Mouse (Mus musculus) liver, embryonic 16.5 days (tissue): ENCODE data around the gene Stum. TPM values are rescaled to one million over a fixed set of nuclear protein-coding genes. Genes with fewer than 3 reads are reported as not detected.
"Not testable (repeated sequence)": the region's sequence is repeated elsewhere in the genome, so short reads cannot be mapped to it uniquely, and the experiment has no call there.

Experiments used
- ATAC-seq: fragments of 200-750 bp; cut with Nextera tagmentation; 2 replicates; pipeline ENCODE4 v1.8.0; 2017; ENCODE audit warnings: low read depth, mild to moderate bottlenecking, moderate number of reproducible peaks, moderate library complexity
- H3K27ac ChIP-seq: fragments of 300-500 bp; sonication (generic); 2 replicates; pipeline ENCODE4 v1.5.1; 2014; ENCODE audit warnings: mild to moderate bottlenecking, low read length
- H3K27me3 ChIP-seq: fragments of 300-500 bp; sonication (generic); 2 replicates; pipeline ENCODE4 v1.6.1; 2014; ENCODE audit warnings: low read depth, low read length, mixed read lengths; ENCODE audit not compliant: control insufficient read depth, insufficient read depth
- H3K36me3 ChIP-seq: fragments of 300-500 bp; sonication (generic); 2 replicates; pipeline ENCODE4 v1.6.1; 2014; ENCODE audit warnings: mild to moderate bottlenecking; ENCODE audit not compliant: control insufficient read depth, insufficient read depth
- H3K4me1 ChIP-seq: fragments of 300-500 bp; sonication (generic); 2 replicates; pipeline ENCODE4 v1.6.1; 2014; ENCODE audit warnings: low read depth, low read length, mixed read lengths; ENCODE audit not compliant: control insufficient read depth
- H3K4me2 ChIP-seq: fragments of 300-500 bp; sonication (generic); 2 replicates; pipeline ENCODE4 v1.6.1; 2014; ENCODE audit warnings: low read depth, low read length, mixed read lengths
- H3K4me3 ChIP-seq: fragments of 300-500 bp; sonication (generic); 2 replicates; pipeline ENCODE4 v1.5.1; 2014; ENCODE audit warnings: low read depth, mild to moderate bottlenecking, low read length
- H3K9ac ChIP-seq: fragments of 300-500 bp; sonication (generic); 2 replicates; pipeline ENCODE4 v1.6.1; 2014; ENCODE audit warnings: low read depth, low read length
- H3K9me3 ChIP-seq: fragments of 300-500 bp; sonication (generic); replicated peaks from 2 replicates; pipeline ENCODE4 v1.6.1; 2016; ENCODE audit warnings: low read length; ENCODE audit not compliant: control insufficient read depth
- WGBS: fragments of 180-500 bp; shearing (Covaris S2); extraction: QIAGEN DNeasy Blood & Tissue Kit; methylation state at CpG from one replicate; pipeline ENCODE4 v1.1.7; 2014; ENCODE audit not compliant: insufficient replicate concordance; 5-methylcytosine and 5-hydroxymethylcytosine counted together
- polyA plus RNA-seq: library from polyadenylated mRNA; unstranded; fragments of >200 nt; fragmentation: Nextera tagmentation; extraction: Ambion mirVana; gene quantifications from 2 replicates; pipeline ENCODE4 v1.2.1, GENCODE M21; 2015

Gene Stum
- polyA plus RNA-seq = not detected in 2 replicates

GRCm38 (mm10) chr1:180483399-180484291, at the start of gene Stum:
Gene Stum, minus strand, starts transcription at chr1:180483504.
- Histone ChIP-seq H3K4me1 (no peaks in the 10 kb centered on the region), H3K27ac (no peak within 1 kb of the TSS), H3K36me3 (no peaks in the 10 kb centered on the region), H3K27me3 (peaks cover 37% of the 10 kb centered on the region), H3K9me3 (no peaks in the 10 kb centered on the region), H3K9ac (no peak within 1 kb of the TSS), H3K4me2 (peak within 1 kb of the TSS; percentile 41), H3K4me3 (peak within 1 kb of the TSS; percentile 22; the same call in 1 of the 2 replicates)
- 3% methylated on average over 40 of the region's 40 CpGs for WGBS
- ATAC-seq = no peak

DNA sequence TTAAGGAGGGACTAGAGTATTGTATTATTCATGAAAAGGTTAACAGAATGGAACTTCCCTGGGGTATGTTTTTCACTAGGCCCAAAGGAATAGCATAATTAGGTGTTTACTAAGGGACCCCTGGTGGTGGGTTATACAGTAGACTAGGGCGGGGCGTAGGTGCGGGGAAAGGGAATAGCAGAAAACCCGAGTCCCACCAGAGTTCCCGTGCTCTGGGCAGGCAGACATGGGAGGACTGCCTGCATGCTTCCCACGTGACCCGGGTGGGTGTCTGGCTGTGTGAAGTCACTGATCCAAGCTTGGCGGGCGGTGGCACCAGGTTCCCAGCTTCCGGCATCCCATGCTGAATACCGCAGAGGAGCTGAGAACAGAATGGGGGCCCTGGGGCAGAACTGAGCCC, 49.4 kb upstream of the Stum start:
- H3K9me3 ChIP-seq = no peaks in the 10 kb centered on the region; the same call in 1 of the 2 replicates
- no peak overlapping the region for H3K4me2 ChIP-seq
- no peaks in the 10 kb centered on the region for H3K4me1 ChIP-seq
- no peak overlapping the region for H3K9ac ChIP-seq
- no peaks in the 10 kb centered on the region for H3K36me3 ChIP-seq
- 76% methylated on average over 11 of the region's 11 CpGs for WGBS
- no peak overlapping the region for H3K27ac ChIP-seq
- no peak for ATAC-seq
- no peak overlapping the region for H3K4me3 ChIP-seq
- no peaks in the 10 kb centered on the region for H3K27me3 ChIP-seq

- Histone ChIP-seq H3K9me3 (no peaks in the 10 kb centered on the region; the same call in 1 of the 2 replicates), H3K27me3 (no peaks in the 10 kb centered on the region), H3K9ac (no peak overlapping the region), H3K4me1 (no peaks in the 10 kb centered on the region), H3K36me3 (no peaks in the 10 kb centered on the region), H3K4me2 (no peak overlapping the region), H3K4me3 (no peak overlapping the region), H3K27ac (no peak overlapping the region)
- WGBS = 62% methylated on average over 8 of the region's 8 CpGs
- no peak for ATAC-seq
These were observed 47.4 kb upstream of the Stum start for GRCm38 (mm10) chr1:180530457-180531263.

DNA sequence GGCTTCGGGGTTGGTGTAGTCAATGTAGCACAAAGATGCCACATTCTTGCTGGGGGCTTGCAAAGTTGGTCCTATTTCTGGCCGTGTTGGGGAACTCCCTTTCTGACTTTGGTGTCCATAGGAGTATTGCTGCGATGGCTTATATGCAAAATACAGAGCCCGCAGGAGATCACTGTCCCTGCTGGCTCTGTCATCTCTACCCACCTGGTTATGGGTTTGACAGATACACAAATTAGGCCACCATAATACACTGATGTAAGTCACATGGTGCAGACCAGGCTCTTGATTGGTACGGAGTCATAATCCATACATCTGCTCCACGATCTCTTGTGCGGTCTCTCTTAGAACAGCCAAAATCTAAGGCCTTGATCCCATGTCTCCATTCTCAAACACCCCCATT, 46.5 kb upstream of the Stum start:
- no peaks in the 10 kb centered on the region; the same call in 1 of the 2 replicates for H3K9me3 ChIP-seq
- WGBS = 72% methylated on average over 7 of the region's 7 CpGs
- H3K27ac ChIP-seq = no peak overlapping the region
- H3K27me3 ChIP-seq = no peaks in the 10 kb centered on the region
- H3K4me3 ChIP-seq = no peak overlapping the region
- no peaks in the 10 kb centered on the region for H3K36me3 ChIP-seq
- no peak overlapping the region for H3K4me2 ChIP-seq
- H3K4me1 ChIP-seq = no peaks in the 10 kb centered on the region
- ATAC-seq = no peak
- no peak overlapping the region for H3K9ac ChIP-seq

- ATAC-seq = no peak
- no peaks in the 10 kb centered on the region for H3K27me3 ChIP-seq
- no peaks in the 10 kb centered on the region for H3K4me1 ChIP-seq
- H3K4me2 ChIP-seq = no peak overlapping the region
- no peak overlapping the region for H3K9ac ChIP-seq
- no peaks in the 10 kb centered on the region for H3K36me3 ChIP-seq
- 65% methylated on average over 1 of the region's 1 CpGs for WGBS
- no peak overlapping the region for H3K4me3 ChIP-seq
- H3K27ac ChIP-seq = no peak overlapping the region
- no peaks in the 10 kb centered on the region for H3K9me3 ChIP-seq
These were observed 42.0 kb upstream of the Stum start for GRCm38 (mm10) chr1:180525301-180525700.

- ATAC-seq = no peak
- Histone ChIP-seq H3K27ac (no peak overlapping the region), H3K36me3 (no peaks in the 10 kb centered on the region), H3K9me3 (no peaks in the 10 kb centered on the region), H3K4me2 (no peak overlapping the region), H3K27me3 (no peaks in the 10 kb centered on the region), H3K4me3 (no peak overlapping the region), H3K4me1 (no peaks in the 10 kb centered on the region), H3K9ac (no peak overlapping the region)
- WGBS = 63% methylated on average over 2 of the region's 2 CpGs
These were observed 40.0 kb upstream of the Stum start for GRCm38 (mm10) chr1:180523320-180523719.

DNA sequence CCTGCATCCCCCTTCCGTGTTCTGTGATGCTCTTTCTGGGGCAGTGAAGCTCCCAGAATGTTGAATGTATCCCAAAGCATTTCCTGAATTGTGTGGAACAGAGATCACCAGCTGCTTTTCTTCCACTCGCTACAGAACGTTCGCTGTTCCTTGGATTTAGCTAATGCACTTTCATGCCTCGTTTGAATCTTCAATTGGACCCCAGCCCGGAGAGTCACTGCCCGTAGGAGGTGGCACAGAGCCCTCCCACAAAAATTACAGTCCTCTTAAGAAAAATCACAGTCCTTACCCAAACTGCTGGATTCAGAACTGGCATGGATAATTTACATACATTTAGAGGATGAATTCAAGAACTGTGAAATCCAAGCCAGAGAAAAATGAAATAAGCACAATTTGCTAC, 36.9 kb upstream of the Stum start:
- Histone ChIP-seq H3K9ac (no peak overlapping the region), H3K36me3 (no peaks in the 10 kb centered on the region), H3K4me1 (no peaks in the 10 kb centered on the region), H3K4me3 (no peak overlapping the region), H3K9me3 (no peaks in the 10 kb centered on the region), H3K27ac (no peak overlapping the region), H3K27me3 (no peaks in the 10 kb centered on the region), H3K4me2 (no peak overlapping the region)
- no peak for ATAC-seq
- 68% methylated on average over 7 of the region's 7 CpGs for WGBS

DNA sequence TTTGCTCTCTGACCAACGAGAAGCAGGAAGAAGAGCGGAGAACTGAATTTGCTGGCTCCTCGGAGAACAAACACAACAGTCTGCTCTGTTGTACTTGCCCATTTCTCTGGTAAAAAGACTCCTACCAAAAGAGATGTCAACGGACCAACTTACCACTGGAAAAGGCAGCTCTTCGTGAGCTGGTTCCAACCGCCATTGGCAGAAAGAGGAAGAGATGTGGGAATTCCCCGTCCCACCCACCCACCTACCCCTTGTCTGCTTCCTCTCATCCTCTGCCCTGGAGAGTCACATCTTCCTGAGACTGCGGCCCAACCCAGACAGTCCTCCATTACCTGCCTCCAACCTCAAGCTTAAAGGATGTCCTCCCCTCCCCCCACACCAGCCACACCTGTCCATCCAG, 36.2 kb upstream of the Stum start:
- H3K9ac ChIP-seq = no peak overlapping the region
- no peaks in the 10 kb centered on the region for H3K36me3 ChIP-seq
- ATAC-seq = no peak
- H3K27me3 ChIP-seq = no peaks in the 10 kb centered on the region
- no peak overlapping the region for H3K27ac ChIP-seq
- H3K4me2 ChIP-seq = no peak overlapping the region
- 48% methylated on average over 8 of the region's 8 CpGs for whole genome bisulfite sequencing
- H3K9me3 ChIP-seq = no peaks in the 10 kb centered on the region
- no peak overlapping the region for H3K4me3 ChIP-seq
- no peaks in the 10 kb centered on the region for H3K4me1 ChIP-seq

DNA sequence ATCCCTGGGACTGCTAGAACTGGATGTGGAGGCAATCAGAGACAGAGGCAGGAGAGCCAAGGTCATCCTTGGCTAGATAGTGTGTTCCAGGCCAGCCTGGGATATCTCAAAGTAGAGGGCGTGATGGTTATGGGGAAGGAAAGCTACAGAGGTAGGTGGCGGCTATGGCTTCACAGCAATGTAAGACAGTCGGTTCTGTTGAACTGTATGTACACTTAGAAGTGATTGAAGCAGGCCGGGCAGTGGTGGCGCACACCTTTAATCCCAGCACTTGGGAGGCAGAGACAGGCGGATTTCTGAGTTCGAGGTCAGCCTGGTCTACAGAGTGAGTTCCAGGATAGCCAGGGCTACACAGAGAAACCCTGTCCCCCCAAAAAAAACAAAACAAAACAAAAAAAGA, 35.6 kb upstream of the Stum start:
- H3K27ac ChIP-seq, H3K9me3 ChIP-seq, H3K4me3 ChIP-seq, H3K4me1 ChIP-seq, H3K4me2 ChIP-seq, H3K27me3 ChIP-seq, ATAC-seq, H3K36me3 ChIP-seq, H3K9ac ChIP-seq: not testable (repeated sequence)
- WGBS = 69% methylated on average over 7 of the region's 7 CpGs
